Mouse (Mus musculus) heart, embryonic 12.5 days (tissue): ENCODE measurements around the gene Nsun3. TPM values are rescaled to one million over a fixed set of nuclear protein-coding genes. Genes with fewer than 3 reads are reported as not detected.

Experiments used
- ATAC-seq: fragments of 200-750 bp; cut with Nextera tagmentation; 2 replicates; pipeline ENCODE4 v1.8.0; 2017; ENCODE audit warnings: moderate TSS enrichment, moderate library complexity; ENCODE audit not compliant: insufficient number of reproducible peaks, low FRiP score
- H3K27ac ChIP-seq: fragments of 300-500 bp; sonication (generic); 2 replicates; pipeline ENCODE4 v1.5.1; 2016; ENCODE audit warnings: mild to moderate bottlenecking, moderate library complexity; ENCODE audit not compliant: poor library complexity, severe bottlenecking
- H3K27me3 ChIP-seq: fragments of 300-500 bp; sonication (generic); replicated peaks from 2 replicates; pipeline ENCODE4 v1.6.1; 2016; ENCODE audit warnings: mild to moderate bottlenecking, moderate library complexity
- H3K36me3 ChIP-seq: fragments of 300-500 bp; sonication (generic); 2 replicates; pipeline ENCODE4 v1.6.1; 2016; ENCODE audit warnings: mild to moderate bottlenecking, moderate library complexity
- H3K4me1 ChIP-seq: fragments of 300-500 bp; sonication (generic); replicated peaks from 2 replicates; pipeline ENCODE4 v1.6.1; 2016; ENCODE audit warnings: mild to moderate bottlenecking
- H3K4me2 ChIP-seq: fragments of 300-500 bp; sonication (generic); 2 replicates; pipeline ENCODE4 v1.6.1; 2016; ENCODE audit warnings: mild to moderate bottlenecking, moderate library complexity
- H3K4me3 ChIP-seq: fragments of 300-500 bp; sonication (generic); 2 replicates; pipeline ENCODE4 v1.5.1; 2016; ENCODE audit warnings: mild to moderate bottlenecking
- H3K9ac ChIP-seq: fragments of 300-500 bp; sonication (generic); 2 replicates; pipeline ENCODE4 v1.6.1; 2016; ENCODE audit warnings: mild to moderate bottlenecking, moderate library complexity
- H3K9me3 ChIP-seq: fragments of 300-500 bp; sonication (generic); replicated peaks from 2 replicates; pipeline ENCODE4 v1.6.1; 2016; ENCODE audit warnings: mild to moderate bottlenecking, moderate library complexity
- WGBS: fragments of 180-500 bp; shearing (Covaris S2); methylation state at CpG from one replicate; pipeline ENCODE4 v1.1.7; 2016; 5-methylcytosine and 5-hydroxymethylcytosine counted together
- polyA plus RNA-seq: library from polyadenylated mRNA; unstranded; fragments of >200 nt; fragmentation: Nextera tagmentation; extraction: Ambion mirVana; gene quantifications from 2 replicates; pipeline ENCODE4 v1.2.1, GENCODE M21; 2016

Nsun3 gene
- polyA plus RNA-seq, 1 experiment from 2014 or later: 8.1 TPM

- Histone ChIP-seq H3K27ac (no peak overlapping the region), H3K4me1 (peaks cover 12% of the 10 kb centered on the region; the same call in 1 of the 2 replicates), H3K36me3 (peaks cover 16% of the 10 kb centered on the region), H3K9ac (no peak overlapping the region), H3K4me2 (no peak overlapping the region), H3K9me3 (no peaks in the 10 kb centered on the region), H3K27me3 (no peaks in the 10 kb centered on the region), H3K4me3 (no peak overlapping the region)
- WGBS: 89% methylated on average over 3 of the region's 3 CpGs
- no peak for ATAC-seq
These were observed 18.0 kb upstream of the Nsun3 start for GRCm38 (mm10) chr16:62804621-62805020.

- Histone ChIP-seq H3K9ac (no peak overlapping the region), H3K4me3 (no peak overlapping the region), H3K27me3 (no peaks in the 10 kb centered on the region), H3K9me3 (no peaks in the 10 kb centered on the region), H3K36me3 (peaks cover 14% of the 10 kb centered on the region), H3K4me1 (peaks cover 9% of the 10 kb centered on the region; the same call in 1 of the 2 replicates), H3K4me2 (no peak overlapping the region), H3K27ac (no peak overlapping the region)
- WGBS: 80% methylated on average over 3 of the region's 3 CpGs
- ATAC-seq: no peak
These were observed 13.2 kb upstream of the Nsun3 start for GRCm38 (mm10) chr16:62799839-62800238.

- no peak overlapping the region for H3K9ac ChIP-seq
- no peak overlapping the region for H3K4me2 ChIP-seq
- H3K4me3 ChIP-seq: no peak overlapping the region
- H3K9me3 ChIP-seq: no peaks in the 10 kb centered on the region
- WGBS: 55% methylated on average over 4 of the region's 4 CpGs
- peaks cover 9% of the 10 kb centered on the region; the same call in 1 of the 2 replicates for H3K4me1 ChIP-seq
- H3K36me3 ChIP-seq: peaks cover 10% of the 10 kb centered on the region
- H3K27ac ChIP-seq: no peak overlapping the region
- ATAC-seq: no peak
- no peaks in the 10 kb centered on the region for H3K27me3 ChIP-seq
These were observed 12.8 kb upstream of the Nsun3 start for GRCm38 (mm10) chr16:62799426-62799825.

- H3K9me3 ChIP-seq: no peaks in the 10 kb centered on the region
- H3K27me3 ChIP-seq: no peaks in the 10 kb centered on the region
- no peak overlapping the region for H3K9ac ChIP-seq
- H3K4me2 ChIP-seq: no peak overlapping the region
- no peak overlapping the region for H3K4me3 ChIP-seq
- WGBS: 89% methylated on average over 3 of the region's 3 CpGs
- H3K36me3 ChIP-seq: 0 out of 2 replicates have a peak, but pooled peaks cover 7% of the 10 kb centered on the region
- ATAC-seq: no peak
- H3K27ac ChIP-seq: no peak overlapping the region
- peaks cover 9% of the 10 kb centered on the region; the same call in 1 of the 2 replicates for H3K4me1 ChIP-seq
These were observed 12.2 kb upstream of the Nsun3 start for GRCm38 (mm10) chr16:62798808-62799207.

- ATAC-seq: no peak
- H3K4me3 ChIP-seq: no peak overlapping the region
- peaks cover 9% of the 10 kb centered on the region; the same call in 1 of the 2 replicates for H3K4me1 ChIP-seq
- 73% methylated on average over 1 of the region's 1 CpGs for WGBS
- H3K4me2 ChIP-seq: no peak overlapping the region
- H3K27ac ChIP-seq: no peak overlapping the region
- H3K9ac ChIP-seq: no peak overlapping the region
- 0 out of 2 replicates have a peak, but pooled peaks cover 10% of the 10 kb centered on the region for H3K36me3 ChIP-seq
- H3K9me3 ChIP-seq: no peaks in the 10 kb centered on the region
- no peaks in the 10 kb centered on the region for H3K27me3 ChIP-seq
These were observed 10.0 kb upstream of the Nsun3 start for GRCm38 (mm10) chr16:62796608-62797007.

GRCm38 (mm10) chr16:62782229-62782628 lies 4.4 kb downstream of the Nsun3 start:
- ATAC-seq: no peak
- Histone ChIP-seq H3K27me3 (no peaks in the 10 kb centered on the region), H3K9me3 (no peaks in the 10 kb centered on the region), H3K4me1 (peaks cover 7% of the 10 kb centered on the region), H3K4me3 (no peak overlapping the region), H3K27ac (no peak overlapping the region), H3K36me3 (0 out of 2 replicates have a peak, but pooled peaks cover 3% of the 10 kb centered on the region), H3K9ac (no peak overlapping the region), H3K4me2 (no peak overlapping the region)
- WGBS: 57% methylated on average over 5 of the region's 5 CpGs

GRCm38 (mm10) chr16:62778282-62778681 lies 8.3 kb downstream of the Nsun3 start:
- H3K9ac ChIP-seq: no peak overlapping the region
- H3K4me2 ChIP-seq: no peak overlapping the region
- no peak for ATAC-seq
- no peak overlapping the region for H3K27ac ChIP-seq
- H3K9me3 ChIP-seq: no peaks in the 10 kb centered on the region
- peaks cover 9% of the 10 kb centered on the region; the same call in 1 of the 2 replicates for H3K36me3 ChIP-seq
- no peaks in the 10 kb centered on the region for H3K27me3 ChIP-seq
- no peak overlapping the region for H3K4me3 ChIP-seq
- 88% methylated on average over 10 of the region's 10 CpGs for WGBS
- no peaks in the 10 kb centered on the region for H3K4me1 ChIP-seq

GRCm38 (mm10) chr16:62776034-62776433 lies 10.6 kb downstream of the Nsun3 start:
- Histone ChIP-seq H3K36me3 (peaks cover 6% of the 10 kb centered on the region; the same call in 1 of the 2 replicates), H3K9me3 (no peaks in the 10 kb centered on the region), H3K27ac (no peak overlapping the region), H3K4me2 (no peak overlapping the region), H3K4me1 (no peaks in the 10 kb centered on the region), H3K9ac (no peak overlapping the region), H3K27me3 (no peaks in the 10 kb centered on the region), H3K4me3 (no peak overlapping the region)
- 86% methylated on average over 11 of the region's 11 CpGs for WGBS
- ATAC-seq: no peak

- H3K4me2 ChIP-seq: no peak overlapping the region
- H3K27me3 ChIP-seq: no peaks in the 10 kb centered on the region
- H3K9ac ChIP-seq: no peak overlapping the region
- peaks cover 9% of the 10 kb centered on the region for H3K36me3 ChIP-seq
- no peak overlapping the region for H3K4me3 ChIP-seq
- H3K9me3 ChIP-seq: no peaks in the 10 kb centered on the region
- H3K27ac ChIP-seq: no peak overlapping the region
- no peaks in the 10 kb centered on the region for H3K4me1 ChIP-seq
- no peak for ATAC-seq
- 72% methylated on average over 4 of the region's 4 CpGs for WGBS
These were observed 13.2 kb downstream of the Nsun3 start for GRCm38 (mm10) chr16:62773462-62773861.

- WGBS: 93% methylated on average over 2 of the region's 2 CpGs
- H3K4me2 ChIP-seq: no peak overlapping the region
These were observed 28.3 kb downstream of the Nsun3 start for GRCm38 (mm10) chr16:62758340-62758739.

GRCm38 (mm10) chr16:62755307-62755706 lies 31.3 kb downstream of the Nsun3 start:
- ATAC-seq: no peak
- H3K36me3 ChIP-seq: peaks cover 7% of the 10 kb centered on the region; the same call in 1 of the 2 replicates
- H3K4me3 ChIP-seq: no peak overlapping the region
- H3K27me3 ChIP-seq: no peaks in the 10 kb centered on the region
- H3K9me3 ChIP-seq: peaks cover 9% of the 10 kb centered on the region
- WGBS: 81% methylated on average over 6 of the region's 6 CpGs
- no peak overlapping the region for H3K9ac ChIP-seq
- no peak overlapping the region for H3K4me2 ChIP-seq
- no peaks in the 10 kb centered on the region for H3K4me1 ChIP-seq
- no peak overlapping the region for H3K27ac ChIP-seq

More at GRCm38 (mm10) chr16:62758340-62758739, 28.3 kb downstream of the Nsun3 start:
- no peak for ATAC-seq
- no peak overlapping the region for H3K4me3 ChIP-seq
- no peak overlapping the region for H3K27ac ChIP-seq
- H3K9ac ChIP-seq: no peak overlapping the region
- peaks cover 5% of the 10 kb centered on the region; the same call in 1 of the 2 replicates for H3K36me3 ChIP-seq
- peaks cover 9% of the 10 kb centered on the region for H3K9me3 ChIP-seq
- no peaks in the 10 kb centered on the region for H3K4me1 ChIP-seq
- no peaks in the 10 kb centered on the region for H3K27me3 ChIP-seq

GRCm38 (mm10) chr16:62753597-62753996 lies 33.0 kb downstream of the Nsun3 start:
- Histone ChIP-seq H3K4me3 (no peak overlapping the region), H3K36me3 (peaks cover 7% of the 10 kb centered on the region; the same call in 1 of the 2 replicates), H3K27me3 (no peaks in the 10 kb centered on the region), H3K4me1 (no peaks in the 10 kb centered on the region), H3K9me3 (peaks cover 5% of the 10 kb centered on the region), H3K27ac (no peak overlapping the region), H3K9ac (no peak overlapping the region), H3K4me2 (no peak overlapping the region)
- 86% methylated on average over 1 of the region's 1 CpGs for WGBS
- no peak for ATAC-seq
